Mouse (Mus musculus) ES-E14 (cell line): ENCODE measurements around the gene Fads3.

ENCODE experiments used
- MAFK ChIP-seq: IDR thresholded peaks from 2 replicates; pipeline ENCODE4 v1.6.1; 2014; ENCODE audit warnings: mild to moderate bottlenecking, low read depth, low read length, inconsistent platforms; ENCODE audit not compliant: insufficient read depth
- ZNF384 ChIP-seq: IDR thresholded peaks from 2 replicates; pipeline ENCODE4 v1.6.1; 2012; ENCODE audit warnings: low read depth, low read length, inconsistent platforms

DNA sequence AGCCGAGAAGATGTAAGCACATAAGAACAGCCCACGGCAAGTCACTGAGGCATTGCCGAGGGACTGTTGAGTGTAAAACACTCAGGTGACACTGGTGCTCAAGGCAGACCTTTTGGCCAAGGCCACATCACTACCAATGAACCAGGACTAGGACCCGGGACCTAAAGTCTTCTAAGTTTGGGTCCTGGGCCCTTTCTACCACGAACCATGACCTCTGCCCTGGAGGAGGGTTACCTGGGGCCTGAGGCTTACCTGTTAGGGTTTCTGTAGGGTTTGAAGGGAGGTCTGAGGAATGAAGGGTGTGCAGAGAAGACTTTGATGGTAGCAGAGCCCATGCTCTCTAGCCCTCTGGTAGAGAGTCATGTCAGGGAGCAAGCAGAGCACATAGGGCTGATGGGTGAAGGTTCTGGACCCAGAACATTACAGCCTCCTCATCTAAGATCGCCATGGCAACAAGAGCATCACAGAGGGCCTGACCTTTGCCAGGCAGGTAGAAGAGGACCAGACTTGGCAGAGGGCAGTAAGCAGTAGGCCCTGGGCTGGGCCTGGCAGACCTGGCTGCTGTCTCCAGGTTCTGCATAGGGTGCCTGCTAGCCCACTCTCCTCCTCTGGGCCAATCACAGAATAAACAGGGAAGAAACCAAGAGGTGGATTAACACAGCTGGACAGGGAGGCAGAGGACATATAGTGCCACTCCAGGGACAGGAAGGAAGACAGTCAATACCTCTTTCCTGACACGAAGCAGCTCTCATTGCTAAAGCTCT lies 40.0 kb upstream of the Fads3 start, which contains the start of the genes Best1 and Rab3il1:
- no peak for TF ChIP-seq ZNF384
- no peak for TF ChIP-seq MAFK
